Mouse (Mus musculus) liver, adult 2 months (tissue): ENCODE data around the gene Emilin2.

Experiments
- CTCF ChIP-seq: fragments of 200-500 bp; IDR thresholded peaks from 2 replicates; pipeline ENCODE4 v1.5.1; 2011; ENCODE audit warnings: low read depth, low read length, control low read depth
- POLR2A ChIP-seq: fragments of 200-500 bp; IDR thresholded peaks from 2 replicates; pipeline ENCODE4 v1.6.1; 2011; ENCODE audit warnings: low read length, control low read depth; ENCODE audit not compliant: insufficient read depth; ENCODE audit errors: extremely low read depth

GRCm38 (mm10) chr17:71336421-71336820, 24.6 kb upstream of the Emilin2 start:
- TF ChIP-seq CTCF (no peak), POLR2A (no peak)
